ENCODE assay signal across 10 mouse cellular contexts in genomic region chr16:10365796-10366195, GRCm38 (mm10). TPM values are rescaled to one million over a fixed set of nuclear protein-coding genes. Genes with fewer than 3 reads are reported as not detected.
DNase-seq lines count a peak whose midpoint lies in the region; ATAC-seq and TF ChIP-seq lines count a peak whose summit lies in the region.
"Had no signal": no experiment of that assay in that cellular context is flagged by ENCODE, and none has a peak within 500 bp of the region (broad histone marks: within the 10 kb centered on the region; RNA-seq: fewer than 3 reads in every experiment).

No protein-coding gene starts in this region.

- H3K9me3 ChIP-seq in kidney, embryonic 16.5 days (ENCODE audit: low read length), result no peaks in the 10 kb centered on the region
- no peaks in the 10 kb centered on the region for H3K9me3 ChIP-seq in embryonic facial prominence, embryonic 12.5 days
- no peaks in the 10 kb centered on the region for H3K9me3 ChIP-seq in forebrain, embryonic 15.5 days
- H3K9me3 ChIP-seq in limb, embryonic 13.5 days, result no peaks in the 10 kb centered on the region

- H3K4me3 ChIP-seq in kidney, embryonic 16.5 days (ENCODE audit: low read length), result no peak overlapping the region
- no peak overlapping the region for H3K4me3 ChIP-seq in embryonic facial prominence, embryonic 12.5 days
- no peak overlapping the region for H3K4me3 ChIP-seq in forebrain, embryonic 15.5 days
- H3K4me3 ChIP-seq in limb, embryonic 13.5 days, result no peak overlapping the region
- no peak overlapping the region for H3K4me3 ChIP-seq in gastrocnemius, adult 2 months

- H3K27me3 ChIP-seq in kidney, embryonic 16.5 days (ENCODE audit: insufficient read depth, low read length), result no peaks in the 10 kb centered on the region
- no peaks in the 10 kb centered on the region for H3K27me3 ChIP-seq in embryonic facial prominence, embryonic 12.5 days
- no peaks in the 10 kb centered on the region for H3K27me3 ChIP-seq in forebrain, embryonic 15.5 days
- H3K27me3 ChIP-seq in limb, embryonic 13.5 days, result no peaks in the 10 kb centered on the region

- H3K9ac ChIP-seq in kidney, embryonic 16.5 days (replicated peaks; ENCODE audit: low read length), result peak overlapping the region; percentile 11; the same call in 1 of the 2 replicates
- H3K9ac ChIP-seq in embryonic facial prominence, embryonic 12.5 days, result no peak overlapping the region
- H3K9ac ChIP-seq in forebrain, embryonic 15.5 days (replicated peaks), result no peak overlapping the region
- peak overlapping the region; percentile 10; the same call in 1 of the 2 replicates for H3K9ac ChIP-seq in limb, embryonic 13.5 days

- ATAC-seq in kidney, embryonic 16.5 days (ENCODE audit: low FRiP score, low TSS enrichment), result no peak
- peak; percentile 38; the same call in 1 of the 2 replicates for ATAC-seq in embryonic facial prominence, embryonic 12.5 days (ENCODE audit: insufficient number of reproducible peaks, insufficient read depth, low FRiP score, low TSS enrichment)
- ATAC-seq in forebrain, embryonic 15.5 days (replicated peaks), result no peak
- no peak for ATAC-seq in limb, embryonic 13.5 days (ENCODE audit: low FRiP score, low read depth)

- H3K4me2 ChIP-seq in kidney, embryonic 16.5 days (replicated peaks; ENCODE audit: low read depth, low read length), result no peak overlapping the region
- H3K4me2 ChIP-seq in embryonic facial prominence, embryonic 12.5 days (replicated peaks), result no peak overlapping the region
- H3K4me2 ChIP-seq in forebrain, embryonic 15.5 days (replicated peaks), result no peak overlapping the region
- no peak overlapping the region for H3K4me2 ChIP-seq in limb, embryonic 13.5 days (replicated peaks)
- H3K4me2 ChIP-seq: heart, embryonic 11.5 days had no signal

- H3K4me1 ChIP-seq in kidney, embryonic 16.5 days (ENCODE audit: insufficient read depth, low read length), result peaks cover 25% of the 10 kb centered on the region
- 0 out of 2 replicates have a peak, but pooled peaks cover 13% of the 10 kb centered on the region for H3K4me1 ChIP-seq in embryonic facial prominence, embryonic 12.5 days
- peaks cover 17% of the 10 kb centered on the region for H3K4me1 ChIP-seq in forebrain, embryonic 15.5 days
- peaks cover 29% of the 10 kb centered on the region for H3K4me1 ChIP-seq in limb, embryonic 13.5 days

- H3K27ac ChIP-seq in kidney, embryonic 16.5 days (ENCODE audit: low read length), result peak overlapping the region; percentile 73
- peak overlapping the region; percentile 47; the same call in 1 of the 2 replicates for H3K27ac ChIP-seq in embryonic facial prominence, embryonic 12.5 days
- H3K27ac ChIP-seq in forebrain, embryonic 15.5 days (replicated peaks), result peak overlapping the region; percentile 62; the same call in 1 of the 2 replicates
- peak overlapping the region; percentile 49 for H3K27ac ChIP-seq in limb, embryonic 13.5 days
- no peak overlapping the region for H3K27ac ChIP-seq in gastrocnemius, adult 2 months

- no peaks in the 10 kb centered on the region for H3K36me3 ChIP-seq in kidney, embryonic 16.5 days (ENCODE audit: insufficient read depth, low read length)
- H3K36me3 ChIP-seq in embryonic facial prominence, embryonic 12.5 days, result no peaks in the 10 kb centered on the region
- no peaks in the 10 kb centered on the region for H3K36me3 ChIP-seq in forebrain, embryonic 15.5 days
- H3K36me3 ChIP-seq in limb, embryonic 13.5 days, result no peaks in the 10 kb centered on the region

- intact Hi-C loops in gastrocnemius, adult 2 months (cut with DNase I), result no loop called here

- TF ChIP-seq CTCF in gastrocnemius, adult 2 months (IDR thresholded peaks at IDR 0.05), result no peak

- no peak for DNase-seq in kidney, postnatal 36 days
- DNase-seq in ovary, postnatal 14 days (ENCODE audit: low spot score), result no peak
- DNase-seq in gastrocnemius, adult 2 months, result no peak

- WGBS in kidney, embryonic 16.5 days, result 73% methylated on average over 4 of the region's 4 CpGs
- WGBS in embryonic facial prominence, embryonic 12.5 days, result 77% methylated on average over 4 of the region's 4 CpGs
- 84% methylated on average over 4 of the region's 4 CpGs for WGBS in forebrain, embryonic 15.5 days
- WGBS in limb, embryonic 13.5 days, result 58% methylated on average over 4 of the region's 4 CpGs

RNA-seq across cellular contexts. Expression of gene Tekt5, which starts 29.5 kb away (rescaled TPM):
- polyA plus RNA-seq in kidney, embryonic 16.5 days (2015; fragmentation: Nextera tagmentation; extraction: Ambion mirVana), result 0.70 and 0.87 TPM in 2 replicates
- not detected in 2 replicates for polyA plus RNA-seq in embryonic facial prominence, embryonic 12.5 days (2016; fragmentation: Nextera tagmentation; extraction: Ambion mirVana)
- polyA plus RNA-seq in forebrain, embryonic 15.5 days (2015; fragmentation: Nextera tagmentation; extraction: Ambion mirVana), result 2.4 and 3.0 TPM in 2 replicates
- polyA plus RNA-seq in limb, embryonic 13.5 days (2015; fragmentation: Nextera tagmentation; extraction: Ambion mirVana), result 0.15 and 0.34 TPM in 2 replicates
- not detected for total RNA-seq in gastrocnemius, adult 2 months (2021)
- total RNA-seq: common myeloid progenitor, adult 5-6 weeks; megakaryocyte progenitor cell, adult 5-6 weeks had no signal

RNA-seq across cellular contexts. Expression of gene Nubp1, which starts 46.0 kb away (rescaled TPM):
- polyA plus RNA-seq in kidney, embryonic 16.5 days (2015; fragmentation: Nextera tagmentation; extraction: Ambion mirVana), result 69.9 and 71.8 TPM in 2 replicates
- 61.8 and 68.7 TPM in 2 replicates for polyA plus RNA-seq in embryonic facial prominence, embryonic 12.5 days (2016; fragmentation: Nextera tagmentation; extraction: Ambion mirVana)
- 45.9 and 48.6 TPM in 2 replicates for polyA plus RNA-seq in forebrain, embryonic 15.5 days (2015; fragmentation: Nextera tagmentation; extraction: Ambion mirVana)
- 60.0 and 64.0 TPM in 2 replicates for polyA plus RNA-seq in limb, embryonic 13.5 days (2015; fragmentation: Nextera tagmentation; extraction: Ambion mirVana)
- 1 to 10 TPM; 6.2 to 6.3 TPM for total RNA-seq in gastrocnemius, adult 2 months (2021)

RNA-seq across cellular contexts. Expression of gene Emp2, which starts 52.0 kb away (rescaled TPM):
- 24.6 and 28.7 TPM in 2 replicates for polyA plus RNA-seq in kidney, embryonic 16.5 days (2015; fragmentation: Nextera tagmentation; extraction: Ambion mirVana)
- 8.7 and 9.5 TPM in 2 replicates for polyA plus RNA-seq in embryonic facial prominence, embryonic 12.5 days (2016; fragmentation: Nextera tagmentation; extraction: Ambion mirVana)
- polyA plus RNA-seq in forebrain, embryonic 15.5 days (2015; fragmentation: Nextera tagmentation; extraction: Ambion mirVana), result 5.9 and 7.2 TPM in 2 replicates
- polyA plus RNA-seq in limb, embryonic 13.5 days (2015; fragmentation: Nextera tagmentation; extraction: Ambion mirVana), result 20.4 and 22.5 TPM in 2 replicates
- total RNA-seq in gastrocnemius, adult 2 months (2021), result 1 to 10 TPM; 4.2 to 6.7 TPM
- total RNA-seq: common myeloid progenitor, adult 5-6 weeks; megakaryocyte progenitor cell, adult 5-6 weeks had no signal

Comparison
In these comparisons a context has a peak if more than half of its experiments do, and no peak if none do; other contexts are left out.
1. H3K9ac ChIP-seq: peak in kidney, embryonic 16.5 days (single experiment) and limb, embryonic 13.5 days (single experiment); none in embryonic facial prominence, embryonic 12.5 days (single experiment) and forebrain, embryonic 15.5 days (single experiment).